Mouse (Mus musculus) neural tube, embryonic 14.5 days (tissue): ENCODE measurements around the gene Gprin3. TPM values are rescaled to one million over a fixed set of nuclear protein-coding genes. Genes with fewer than 3 reads are reported as not detected.
"Not testable (repeated sequence)": the region's sequence is repeated elsewhere in the genome, so short reads cannot be mapped to it uniquely, and the experiment has no call there.

Experiments used
- ATAC-seq: fragments of 200-750 bp; cut with Nextera tagmentation; 2 replicates; pipeline ENCODE4 v1.8.0; 2017; ENCODE audit warnings: low read depth, mild to moderate bottlenecking, moderate TSS enrichment, moderate library complexity
- H3K27ac ChIP-seq: fragments of 300-500 bp; sonication (generic); 2 replicates; pipeline ENCODE4 v1.5.1; 2014; ENCODE audit warnings: low read depth, mild to moderate bottlenecking, control low read depth, low read length, moderate library complexity, mixed read lengths
- H3K27me3 ChIP-seq: fragments of 300-500 bp; sonication (generic); 2 replicates; pipeline ENCODE4 v1.6.1; 2014; ENCODE audit warnings: low read length; ENCODE audit not compliant: control insufficient read depth, insufficient read depth
- H3K36me3 ChIP-seq: fragments of 300-500 bp; sonication (generic); 2 replicates; pipeline ENCODE4 v1.6.1; 2014; ENCODE audit warnings: low read length, mixed read lengths; ENCODE audit not compliant: control insufficient read depth, insufficient read depth
- H3K4me1 ChIP-seq: fragments of 300-500 bp; sonication (generic); 2 replicates; pipeline ENCODE4 v1.6.1; 2014; ENCODE audit warnings: low read length; ENCODE audit not compliant: control insufficient read depth, insufficient read depth
- H3K4me2 ChIP-seq: fragments of 300-500 bp; sonication (generic); 2 replicates; pipeline ENCODE4 v1.6.1; 2014; ENCODE audit warnings: mild to moderate bottlenecking, low read depth, low read length, control low read depth
- H3K4me3 ChIP-seq: fragments of 300-500 bp; sonication (generic); 2 replicates; pipeline ENCODE4 v1.5.1; 2014; ENCODE audit warnings: low read depth, low read length, control low read depth, mixed read lengths
- H3K9ac ChIP-seq: fragments of 300-500 bp; sonication (generic); replicated peaks from 2 replicates; pipeline ENCODE4 v1.6.1; 2014; ENCODE audit warnings: low read depth, mild to moderate bottlenecking, control low read depth, low read length, mixed read lengths
- H3K9me3 ChIP-seq: fragments of 300-500 bp; sonication (generic); 2 replicates; pipeline ENCODE4 v1.6.1; 2016; ENCODE audit warnings: low read length; ENCODE audit not compliant: control insufficient read depth
- WGBS: fragments of 180-500 bp; shearing (Covaris S2); extraction: QIAGEN DNeasy Blood & Tissue Kit; methylation state at CpG from one replicate; pipeline ENCODE4 v1.1.7; 2014; 5-methylcytosine and 5-hydroxymethylcytosine counted together
- polyA plus RNA-seq: library from polyadenylated mRNA; unstranded; fragments of >200 nt; fragmentation: Nextera tagmentation; extraction: Ambion mirVana; gene quantifications from 2 replicates; pipeline ENCODE4 v1.2.1, GENCODE M21; 2014

The Gprin3 gene
- polyA plus RNA-seq, 1 experiment from 2014 or later = 9.7 TPM

DNA sequence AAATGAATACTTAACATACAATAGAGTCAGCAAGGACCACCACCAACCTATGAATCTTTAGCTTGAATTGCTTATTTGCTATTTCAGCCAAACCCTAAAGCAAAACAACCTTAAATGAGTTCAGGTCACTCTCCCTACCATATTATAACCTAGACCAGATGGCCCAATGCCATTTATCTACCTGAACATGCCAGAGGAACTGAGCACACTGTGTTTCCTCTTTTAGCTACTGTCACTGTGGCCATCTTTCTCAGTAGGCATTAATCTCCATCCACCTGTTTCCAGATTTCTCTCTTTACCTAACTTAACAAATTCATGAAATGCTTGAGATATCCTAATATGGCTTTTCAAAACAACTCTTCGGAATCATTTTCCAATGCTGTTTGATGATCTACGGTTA lies 114.9 kb downstream of the Gprin3 start:
- no peak overlapping the region for H3K9ac ChIP-seq
- H3K4me1 ChIP-seq = no peaks in the 10 kb centered on the region
- H3K27me3 ChIP-seq = no peaks in the 10 kb centered on the region
- no peak overlapping the region for H3K4me3 ChIP-seq
- H3K9me3 ChIP-seq = no peaks in the 10 kb centered on the region
- 97% methylated on average over 2 of the region's 2 CpGs for WGBS
- H3K36me3 ChIP-seq = no peaks in the 10 kb centered on the region
- no peak overlapping the region for H3K4me2 ChIP-seq
- no peak overlapping the region for H3K27ac ChIP-seq
- no peak for ATAC-seq

DNA sequence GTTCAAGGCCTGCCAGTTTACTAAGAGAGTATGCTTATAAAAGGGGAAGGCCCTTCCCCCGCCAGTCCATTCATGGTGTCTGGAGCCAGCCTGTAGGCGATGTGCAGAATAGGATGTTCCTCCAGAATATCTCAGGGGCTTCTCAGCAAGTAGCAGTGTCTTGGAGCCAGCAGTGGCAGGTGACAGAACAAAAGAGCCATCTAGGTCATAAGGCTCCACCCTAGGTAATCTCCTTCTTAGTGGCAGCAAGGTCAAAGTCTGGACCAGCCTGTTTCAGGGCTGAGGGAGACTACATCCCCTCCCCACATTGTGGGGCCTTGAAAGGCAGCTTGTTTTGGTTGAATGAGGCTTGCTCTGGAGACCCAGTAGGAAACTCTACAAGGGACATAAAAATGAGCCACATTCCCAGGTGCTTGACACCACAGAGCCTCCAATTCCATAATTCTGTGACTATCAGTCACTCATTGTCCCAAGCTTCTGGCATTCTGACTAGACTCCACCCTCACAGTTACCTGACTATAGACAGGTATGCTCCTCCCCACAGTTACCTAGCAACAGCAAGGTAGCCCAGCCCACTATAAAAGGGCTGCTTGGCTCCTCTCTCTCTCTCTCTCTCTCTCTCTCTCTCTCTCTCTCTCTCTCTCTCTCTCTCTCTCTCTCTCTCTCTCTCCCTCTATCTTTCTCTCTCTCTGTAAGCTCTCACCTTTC lies 121.7 kb downstream of the Gprin3 start:
- H3K27me3 ChIP-seq, H3K4me2 ChIP-seq, H3K4me3 ChIP-seq, H3K9ac ChIP-seq, H3K27ac ChIP-seq, H3K9me3 ChIP-seq, ATAC-seq, H3K4me1 ChIP-seq, H3K36me3 ChIP-seq: not testable (repeated sequence)
- WGBS = 86% methylated on average over 2 of the region's 2 CpGs

DNA sequence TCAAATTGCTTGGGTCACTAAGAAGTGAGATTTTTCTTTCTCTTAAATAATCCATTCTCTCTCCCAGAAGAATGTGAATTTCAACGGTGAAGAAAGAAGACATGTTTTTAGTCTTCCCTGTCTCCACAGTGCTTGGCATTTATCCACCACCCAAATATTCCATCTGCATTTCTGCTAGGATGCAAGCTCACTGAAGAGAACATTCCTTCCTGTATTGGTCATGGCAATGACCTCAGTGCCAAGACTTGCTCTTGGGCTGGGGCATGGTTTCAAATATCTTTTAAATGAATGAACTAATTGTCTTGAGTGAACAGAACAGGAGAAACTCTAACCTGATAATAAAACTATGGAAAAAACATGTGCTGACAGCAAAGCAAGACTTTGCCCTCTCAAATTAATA lies 123.1 kb downstream of the Gprin3 start:
- H3K4me3 ChIP-seq = no peak overlapping the region
- ATAC-seq = no peak
- H3K4me1 ChIP-seq = no peaks in the 10 kb centered on the region
- H3K27ac ChIP-seq = no peak overlapping the region
- no peaks in the 10 kb centered on the region for H3K36me3 ChIP-seq
- no peaks in the 10 kb centered on the region for H3K27me3 ChIP-seq
- no peak overlapping the region for H3K4me2 ChIP-seq
- 91% methylated on average over 1 of the region's 1 CpGs for WGBS
- H3K9me3 ChIP-seq = no peaks in the 10 kb centered on the region
- no peak overlapping the region for H3K9ac ChIP-seq

Other genes starting within 250 kb of the Gprin3 start
- gene Tigd2, start 217.4 kb downstream of the Gprin3 start, polyA plus RNA-seq = 12.5 and 13.5 TPM in 2 replicates